Mouse (Mus musculus): Measurements from ENCODE around the gene Cd274. TPM values are rescaled to one million over a fixed set of nuclear protein-coding genes. Genes with fewer than 3 reads are reported as not detected.

Gene Cd274
- polyA plus RNA-seq, 1 experiment from 2014 or later = 0.27 TPM

DNA sequence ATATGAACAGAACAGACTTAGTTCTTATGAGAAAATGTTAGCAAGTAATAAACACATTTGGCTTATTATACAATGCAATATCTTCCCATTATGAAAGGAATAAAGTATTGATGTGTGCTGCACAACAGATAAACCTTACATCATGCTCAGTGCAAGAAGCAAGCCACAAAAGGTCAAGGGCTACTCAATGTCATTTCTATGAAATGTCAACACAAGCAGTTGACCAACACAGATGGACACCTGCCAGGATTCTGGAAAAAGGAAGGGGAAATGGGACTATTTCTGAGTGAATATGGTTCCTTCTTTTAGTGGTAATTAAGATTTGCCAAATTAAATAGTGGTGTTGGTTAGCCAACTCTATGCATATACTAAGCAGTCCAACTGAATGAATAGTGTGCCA is 52.7 kb downstream of the Cd274 start:
- no peak overlapping the region for H3K27ac ChIP-seq
- H3K4me3 ChIP-seq (replicated peaks) = no peak overlapping the region
- H3K4me2 ChIP-seq (replicated peaks) = no peak overlapping the region
- no peaks in the 10 kb centered on the region for H3K4me1 ChIP-seq (replicated peaks)
- ATAC-seq = no peak
- H3K36me3 ChIP-seq = no peaks in the 10 kb centered on the region
- H3K27me3 ChIP-seq = no peaks in the 10 kb centered on the region
- H3K9me3 ChIP-seq = no peaks in the 10 kb centered on the region
- H3K9ac ChIP-seq (replicated peaks) = no peak overlapping the region

DNA sequence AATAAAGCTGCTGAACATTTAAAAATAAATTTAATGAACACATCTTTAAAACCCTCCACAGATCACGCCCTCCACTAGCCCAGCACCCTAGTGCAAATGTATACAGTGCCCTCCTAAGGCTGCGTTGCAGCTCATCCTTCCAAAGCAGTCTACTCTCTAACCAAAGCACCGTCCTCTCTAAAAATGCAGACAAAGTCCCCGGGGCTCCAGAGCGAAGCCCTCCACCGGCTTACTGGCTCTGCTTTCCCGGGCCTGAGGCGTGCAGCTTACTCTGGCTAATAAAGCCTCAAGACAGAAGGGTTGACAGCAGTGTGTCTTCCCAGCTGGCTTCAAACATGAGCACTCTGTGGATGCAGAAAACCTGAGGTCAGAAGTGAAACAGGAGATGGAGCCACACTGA is 53.1 kb downstream of the Cd274 start:
- H3K9me3 ChIP-seq = no peaks in the 10 kb centered on the region
- 77% methylated on average over 8 of the region's 8 CpGs for WGBS
- no peaks in the 10 kb centered on the region for H3K27me3 ChIP-seq
- H3K36me3 ChIP-seq = no peaks in the 10 kb centered on the region
- H3K4me2 ChIP-seq (replicated peaks) = no peak overlapping the region
- H3K4me3 ChIP-seq (replicated peaks) = no peak overlapping the region
- no peaks in the 10 kb centered on the region for H3K4me1 ChIP-seq (replicated peaks)
- H3K27ac ChIP-seq = no peak overlapping the region
- no peak for ATAC-seq
- no peak overlapping the region for H3K9ac ChIP-seq (replicated peaks)

DNA sequence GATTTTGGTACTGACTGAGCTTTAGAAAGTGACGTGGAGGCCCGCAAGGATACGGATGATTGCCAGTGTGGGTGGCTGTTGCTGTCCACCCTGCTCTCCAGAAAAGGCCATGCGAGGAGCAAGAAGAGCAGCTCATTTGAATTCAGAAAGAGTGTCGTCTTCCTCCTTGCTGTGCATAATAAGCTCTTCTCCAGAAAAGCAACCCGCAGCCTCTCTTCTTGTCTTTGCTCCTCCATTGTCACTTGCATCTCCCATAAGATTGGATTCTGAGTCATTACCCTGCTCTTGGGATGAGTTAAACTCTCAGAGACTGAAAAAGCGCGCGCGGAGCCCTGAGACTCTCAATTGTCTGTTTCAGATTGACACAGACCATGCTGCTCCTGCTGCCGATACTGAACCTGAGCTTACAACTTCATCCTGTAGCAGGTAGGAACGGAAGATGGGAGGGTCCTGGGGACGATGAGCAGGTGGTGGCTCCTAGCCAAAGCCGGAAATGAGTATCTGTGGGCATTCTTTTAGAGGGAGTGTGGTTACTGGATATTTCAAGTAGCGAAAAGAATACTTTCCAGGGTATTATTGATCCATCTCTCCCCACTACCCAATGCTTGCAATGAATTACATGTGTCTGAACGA is 54.9 kb downstream of the Cd274 start:
- no peak overlapping the region for H3K27ac ChIP-seq
- no peak overlapping the region for H3K9ac ChIP-seq (replicated peaks)
- H3K36me3 ChIP-seq = no peaks in the 10 kb centered on the region
- no peaks in the 10 kb centered on the region for H3K4me1 ChIP-seq (replicated peaks)
- no peak overlapping the region for H3K4me3 ChIP-seq (replicated peaks)
- WGBS = 77% methylated on average over 16 of the region's 16 CpGs
- no peaks in the 10 kb centered on the region for H3K9me3 ChIP-seq
- ATAC-seq = no peak
- no peak overlapping the region for H3K4me2 ChIP-seq (replicated peaks)
- no peaks in the 10 kb centered on the region for H3K27me3 ChIP-seq

DNA sequence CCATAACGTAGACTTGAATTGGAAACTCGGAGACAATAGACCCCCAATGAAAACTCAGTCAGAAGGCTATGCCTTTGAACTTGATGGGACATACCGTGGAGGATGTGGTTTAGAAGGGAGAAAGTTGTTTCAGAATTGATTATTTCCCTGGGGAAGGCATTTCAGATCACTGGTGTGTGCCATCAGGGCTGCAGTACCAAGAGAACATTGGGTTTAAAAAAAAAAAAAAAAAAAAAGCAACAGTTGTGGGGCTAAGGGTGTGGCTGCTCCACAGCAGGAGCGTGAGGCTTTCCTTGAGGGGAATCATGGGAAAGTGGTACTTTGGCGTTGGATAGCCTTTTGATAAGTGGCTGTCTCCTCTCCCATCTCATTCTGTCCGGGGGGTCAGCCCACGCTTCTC is 55.5 kb downstream of the Cd274 start:
- H3K4me1 ChIP-seq (replicated peaks) = no peaks in the 10 kb centered on the region

DNA sequence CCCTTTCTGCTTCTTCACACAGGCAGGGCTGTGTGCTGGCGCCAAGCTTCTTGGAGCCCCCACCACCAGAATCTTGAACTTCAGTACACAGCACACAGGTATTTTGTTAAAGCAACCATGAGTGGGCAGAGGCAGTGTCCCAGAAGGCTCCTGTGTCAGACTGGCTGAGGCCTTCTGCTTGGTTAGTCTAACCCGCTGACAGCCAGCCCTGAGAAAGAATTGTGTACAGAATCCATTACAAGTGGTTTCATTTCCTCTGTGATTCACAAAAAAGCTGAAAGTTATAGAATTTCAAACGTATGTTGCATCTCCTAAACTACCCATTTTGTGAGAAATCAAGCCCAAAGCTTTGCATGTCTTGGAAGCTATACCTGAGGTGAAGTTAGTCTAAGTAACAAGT is 63.3 kb downstream of the Cd274 start:
- Histone ChIP-seq H3K9ac (replicated peaks) (no peak overlapping the region), H3K36me3 (no peaks in the 10 kb centered on the region), H3K4me3 (replicated peaks) (no peak overlapping the region), H3K9me3 (no peaks in the 10 kb centered on the region; the same call in 1 of the 2 replicates), H3K4me2 (replicated peaks) (no peak overlapping the region), H3K27me3 (no peaks in the 10 kb centered on the region), H3K4me1 (replicated peaks) (no peaks in the 10 kb centered on the region), H3K27ac (no peak overlapping the region)
- WGBS = 84% methylated on average over 3 of the region's 3 CpGs
- ATAC-seq = no peak

More for the DNA sequence above, 55.5 kb downstream of the Cd274 start:
- H3K27me3 ChIP-seq = no peaks in the 10 kb centered on the region
- no peak overlapping the region for H3K4me3 ChIP-seq (replicated peaks)
- H3K27ac ChIP-seq = no peak overlapping the region
- ATAC-seq = no peak
- H3K9ac ChIP-seq (replicated peaks) = no peak overlapping the region
- no peaks in the 10 kb centered on the region for H3K36me3 ChIP-seq
- H3K4me2 ChIP-seq (replicated peaks) = no peak overlapping the region
- 86% methylated on average over 7 of the region's 7 CpGs for WGBS
- H3K9me3 ChIP-seq = no peaks in the 10 kb centered on the region

DNA sequence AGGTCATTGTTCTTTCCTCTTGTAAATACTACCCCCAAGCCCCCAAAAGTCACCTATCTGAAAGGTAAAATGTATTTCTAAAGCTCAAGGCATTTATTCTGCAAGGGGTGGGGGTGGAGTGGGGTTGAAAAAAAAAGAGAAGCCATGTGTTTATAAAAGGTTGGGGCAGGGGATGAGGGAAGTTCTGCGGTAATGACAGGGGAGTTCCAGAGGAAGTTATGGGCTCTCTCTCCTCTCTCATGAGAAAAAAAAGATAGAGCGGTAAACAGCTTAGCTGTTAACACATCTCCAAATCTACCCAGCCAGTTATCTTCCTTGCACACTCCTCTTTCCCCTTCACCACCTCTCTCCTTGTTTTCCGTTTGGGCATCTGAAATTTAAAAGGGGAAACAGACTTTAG is 63.7 kb downstream of the Cd274 start:
- no peak for ATAC-seq
- no peaks in the 10 kb centered on the region for H3K36me3 ChIP-seq
- no peaks in the 10 kb centered on the region for H3K4me1 ChIP-seq (replicated peaks)
- H3K4me3 ChIP-seq (replicated peaks) = no peak overlapping the region
- H3K27ac ChIP-seq = no peak overlapping the region
- H3K9ac ChIP-seq (replicated peaks) = no peak overlapping the region
- no peaks in the 10 kb centered on the region for H3K27me3 ChIP-seq
- no peak overlapping the region for H3K4me2 ChIP-seq (replicated peaks)
- WGBS = 86% methylated on average over 3 of the region's 3 CpGs
- H3K9me3 ChIP-seq = no peaks in the 10 kb centered on the region; the same call in 1 of the 2 replicates

DNA sequence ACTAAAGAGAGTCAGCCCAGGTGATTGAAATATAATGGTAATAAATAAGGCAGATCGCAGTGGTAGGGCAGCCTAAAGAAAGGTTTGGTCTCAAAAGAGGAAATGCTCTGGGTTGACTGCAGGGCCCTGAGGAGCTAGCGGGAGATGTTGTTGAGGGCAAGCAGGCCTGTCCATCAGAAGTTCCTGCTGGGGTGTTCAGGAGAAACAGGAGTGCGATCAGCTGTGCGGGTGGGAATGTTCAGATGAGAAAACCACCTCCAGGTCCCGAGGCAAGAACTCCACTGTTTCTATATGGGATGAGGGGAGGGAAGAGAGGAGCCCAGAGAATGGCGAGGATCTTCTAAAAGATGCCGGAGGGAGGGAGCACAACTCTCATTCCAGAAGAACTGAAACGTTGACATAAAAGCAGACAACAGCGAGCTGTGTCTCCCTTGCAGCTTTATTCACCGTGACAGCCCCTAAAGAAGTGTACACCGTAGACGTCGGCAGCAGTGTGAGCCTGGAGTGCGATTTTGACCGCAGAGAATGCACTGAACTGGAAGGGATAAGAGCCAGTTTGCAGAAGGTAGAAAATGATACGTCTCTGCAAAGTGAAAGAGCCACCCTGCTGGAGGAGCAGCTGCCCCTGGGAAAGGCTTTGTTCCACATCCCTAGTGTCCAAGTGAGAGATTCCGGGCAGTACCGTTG is 69.7 kb downstream of the Cd274 start:
- H3K9ac ChIP-seq (replicated peaks) = no peak overlapping the region
- no peaks in the 10 kb centered on the region for H3K36me3 ChIP-seq
- H3K4me2 ChIP-seq (replicated peaks) = no peak overlapping the region
- H3K27me3 ChIP-seq = no peaks in the 10 kb centered on the region
- no peaks in the 10 kb centered on the region for H3K4me1 ChIP-seq (replicated peaks)
- no peak overlapping the region for H3K4me3 ChIP-seq (replicated peaks)
- no peak for ATAC-seq
- no peak overlapping the region for H3K27ac ChIP-seq
- 77% methylated on average over 18 of the region's 18 CpGs for WGBS
- no peaks in the 10 kb centered on the region for H3K9me3 ChIP-seq

Other genes with a start within 250 kb of the Cd274 start
- 13.4 and 14.6 TPM in 2 replicates for gene Jak2, start 115.6 kb upstream of the Cd274 start, polyA plus RNA-seq (2015; fragmentation: Nextera tagmentation; extraction: Ambion mirVana)
- 2.6 and 2.9 TPM in 2 replicates for gene Insl6, start 42.1 kb upstream of the Cd274 start, polyA plus RNA-seq (2015; fragmentation: Nextera tagmentation; extraction: Ambion mirVana)
- gene Rln1, start 32.8 kb upstream of the Cd274 start, polyA plus RNA-seq (2015; fragmentation: Nextera tagmentation; extraction: Ambion mirVana) = 0.58 and 1.0 TPM in 2 replicates
- 93.9 and 97.1 TPM in 2 replicates for gene Plgrkt, start 65 bp upstream of the Cd274 start, polyA plus RNA-seq (2015; fragmentation: Nextera tagmentation; extraction: Ambion mirVana)
- gene Pdcd1lg2, start 43.5 kb downstream of the Cd274 start, polyA plus RNA-seq (2015; fragmentation: Nextera tagmentation; extraction: Ambion mirVana) = 0.09 TPM in 1 of 2 replicates, not detected in the other
- gene Ric1, start 154.8 kb downstream of the Cd274 start, polyA plus RNA-seq (2015; fragmentation: Nextera tagmentation; extraction: Ambion mirVana) = 11.9 and 13.0 TPM in 2 replicates